Mouse (Mus musculus) neural tube, embryonic 11.5 days (tissue): ENCODE results near the gene Rbms1. TPM values are rescaled to one million over a fixed set of nuclear protein-coding genes. Genes with fewer than 3 reads are reported as not detected.

Source experiments
- ATAC-seq: fragments of 200-750 bp; cut with Nextera tagmentation; 2 replicates; pipeline ENCODE4 v1.8.0; 2017; ENCODE audit warnings: moderate number of reproducible peaks, mild to moderate bottlenecking, moderate TSS enrichment, moderate library complexity; ENCODE audit not compliant: insufficient read depth, low FRiP score, low TSS enrichment
- DNase-seq: peaks from one replicate; pipeline ENCODE4 v3.0.0-alpha.2; 2015; ENCODE audit warnings: low spot score
- H3K27ac ChIP-seq: fragments of 300-500 bp; sonication (generic); 2 replicates; pipeline ENCODE4 v1.5.1; 2014; ENCODE audit warnings: low read depth, mild to moderate bottlenecking, low read length
- H3K27me3 ChIP-seq: fragments of 300-500 bp; sonication (generic); 2 replicates; pipeline ENCODE4 v1.6.1; 2014; ENCODE audit warnings: mild to moderate bottlenecking, low read length, mixed read lengths; ENCODE audit not compliant: control insufficient read depth, insufficient read depth
- H3K36me3 ChIP-seq: fragments of 300-500 bp; sonication (generic); 2 replicates; pipeline ENCODE4 v1.6.1; 2014; ENCODE audit warnings: mild to moderate bottlenecking, low read length, moderate library complexity, mixed read lengths; ENCODE audit not compliant: control insufficient read depth, insufficient read depth
- H3K4me1 ChIP-seq: fragments of 300-500 bp; sonication (generic); 2 replicates; pipeline ENCODE4 v1.6.1; 2014; ENCODE audit warnings: low read length, mixed read lengths; ENCODE audit not compliant: control insufficient read depth, insufficient read depth
- H3K4me2 ChIP-seq: fragments of 300-500 bp; sonication (generic); 2 replicates; pipeline ENCODE4 v1.6.1; 2014; ENCODE audit warnings: low read depth, mild to moderate bottlenecking, moderate library complexity
- H3K4me3 ChIP-seq: fragments of 300-500 bp; sonication (generic); 2 replicates; pipeline ENCODE4 v1.5.1; 2014; ENCODE audit warnings: low read depth, low read length
- H3K9ac ChIP-seq: fragments of 300-500 bp; sonication (generic); 2 replicates; pipeline ENCODE4 v1.6.1; 2014; ENCODE audit warnings: mild to moderate bottlenecking, low read length
- H3K9me3 ChIP-seq: fragments of 300-500 bp; sonication (generic); 2 replicates; pipeline ENCODE4 v1.6.1; 2016; ENCODE audit warnings: low read length; ENCODE audit not compliant: control insufficient read depth
- WGBS: fragments of 180-500 bp; shearing (Covaris S2); extraction: QIAGEN DNeasy Blood & Tissue Kit; methylation state at CpG from one replicate; pipeline ENCODE4 v1.1.7; 2014; 5-methylcytosine and 5-hydroxymethylcytosine counted together
- polyA plus RNA-seq: library from polyadenylated mRNA; unstranded; fragments of >200 nt; fragmentation: Nextera tagmentation; extraction: Ambion mirVana; gene quantifications from 2 replicates; pipeline ENCODE4 v1.2.1, GENCODE M21; 2014

The Rbms1 gene
- polyA plus RNA-seq, 1 experiment from 2014 or later = 94.8 TPM

DNA sequence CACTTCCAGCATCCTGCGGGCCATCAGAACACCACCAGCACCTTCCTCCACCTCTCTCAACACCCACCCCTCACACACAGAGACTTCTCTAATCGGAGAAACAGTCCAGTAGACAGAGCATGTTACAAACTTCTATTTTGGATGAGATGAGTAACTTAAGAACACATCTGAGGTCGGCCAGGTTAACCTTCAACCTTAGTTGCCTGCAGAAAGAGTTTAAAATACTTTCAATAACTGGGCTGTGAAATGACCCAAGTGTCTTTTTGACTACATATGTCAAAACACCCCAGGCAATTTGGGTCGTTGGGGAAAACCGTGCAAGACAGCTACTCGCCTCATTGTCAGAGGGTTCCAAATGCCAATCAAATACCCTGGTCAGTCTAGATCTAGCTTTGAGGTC lies 250.5 kb downstream of the Rbms1 start:
- ATAC-seq = no peak
- H3K4me1 ChIP-seq = peaks cover 6% of the 10 kb centered on the region
- WGBS = 76% methylated on average over 6 of the region's 6 CpGs
- H3K4me2 ChIP-seq = no peak overlapping the region
- no peak overlapping the region for H3K4me3 ChIP-seq
- H3K9me3 ChIP-seq = no peaks in the 10 kb centered on the region
- DNase-seq = no peak
- H3K36me3 ChIP-seq = no peaks in the 10 kb centered on the region
- H3K27ac ChIP-seq = no peak overlapping the region
- H3K27me3 ChIP-seq = no peaks in the 10 kb centered on the region
- H3K9ac ChIP-seq = no peak overlapping the region

GRCm38 (mm10) chr2:60711098-60711880 lies 251.7 kb downstream of the Rbms1 start:
- no peak for DNase-seq
- Histone ChIP-seq H3K9ac (no peak overlapping the region), H3K36me3 (no peaks in the 10 kb centered on the region), H3K4me3 (no peak overlapping the region), H3K4me2 (no peak overlapping the region), H3K27ac (no peak overlapping the region), H3K9me3 (no peaks in the 10 kb centered on the region), H3K27me3 (no peaks in the 10 kb centered on the region), H3K4me1 (peaks cover 6% of the 10 kb centered on the region)
- WGBS = 92% methylated on average over 7 of the region's 7 CpGs
- no peak for ATAC-seq

GRCm38 (mm10) chr2:60710317-60710716 lies 252.7 kb downstream of the Rbms1 start:
- H3K9ac ChIP-seq = no peak overlapping the region
- no peak for DNase-seq
- H3K4me2 ChIP-seq = no peak overlapping the region
- H3K27ac ChIP-seq = no peak overlapping the region
- H3K9me3 ChIP-seq = no peaks in the 10 kb centered on the region
- H3K4me3 ChIP-seq = no peak overlapping the region
- no peaks in the 10 kb centered on the region for H3K27me3 ChIP-seq
- no peak for ATAC-seq
- WGBS = 79% methylated on average over 4 of the region's 4 CpGs
- H3K36me3 ChIP-seq = no peaks in the 10 kb centered on the region
- H3K4me1 ChIP-seq = peaks cover 6% of the 10 kb centered on the region

GRCm38 (mm10) chr2:60708671-60709070 lies 254.3 kb downstream of the Rbms1 start:
- DNase-seq = no peak
- H3K27ac ChIP-seq = no peak overlapping the region
- H3K4me2 ChIP-seq = no peak overlapping the region
- H3K27me3 ChIP-seq = no peaks in the 10 kb centered on the region
- H3K36me3 ChIP-seq = no peaks in the 10 kb centered on the region
- no peaks in the 10 kb centered on the region for H3K9me3 ChIP-seq
- peaks cover under 1% of the 10 kb centered on the region; the same call in 1 of the 2 replicates for H3K4me1 ChIP-seq
- H3K4me3 ChIP-seq = no peak overlapping the region
- no peak overlapping the region for H3K9ac ChIP-seq
- WGBS = 45% methylated on average over 3 of the region's 3 CpGs
- no peak for ATAC-seq

DNA sequence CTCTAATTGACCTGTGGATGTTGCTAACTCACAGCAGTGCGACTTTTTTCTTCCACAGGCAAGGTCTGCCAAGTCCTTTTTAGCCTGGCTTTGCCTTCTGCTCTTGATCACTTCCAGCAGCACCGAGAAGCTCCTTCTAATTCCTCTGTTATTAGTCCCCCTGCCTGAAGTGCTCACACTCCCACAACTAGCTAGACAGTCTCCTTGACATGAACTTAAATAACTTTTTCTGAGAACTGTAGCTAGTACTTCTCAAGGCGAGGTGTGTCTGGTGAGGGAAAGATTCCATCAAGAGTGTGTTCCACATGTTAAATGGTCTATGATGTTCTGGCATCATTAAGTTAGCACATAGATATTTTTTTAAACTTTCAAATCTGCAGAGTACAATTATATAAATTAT lies 256.1 kb downstream of the Rbms1 start:
- no peak overlapping the region for H3K4me2 ChIP-seq
- ATAC-seq = no peak
- H3K27me3 ChIP-seq = no peaks in the 10 kb centered on the region
- H3K9me3 ChIP-seq = no peaks in the 10 kb centered on the region
- no peak overlapping the region for H3K9ac ChIP-seq
- no peaks in the 10 kb centered on the region for H3K4me1 ChIP-seq
- no peak overlapping the region for H3K4me3 ChIP-seq
- H3K27ac ChIP-seq = no peak overlapping the region
- H3K36me3 ChIP-seq = no peaks in the 10 kb centered on the region
- 91% methylated on average over 3 of the region's 3 CpGs for WGBS
- DNase-seq = no peak

DNA sequence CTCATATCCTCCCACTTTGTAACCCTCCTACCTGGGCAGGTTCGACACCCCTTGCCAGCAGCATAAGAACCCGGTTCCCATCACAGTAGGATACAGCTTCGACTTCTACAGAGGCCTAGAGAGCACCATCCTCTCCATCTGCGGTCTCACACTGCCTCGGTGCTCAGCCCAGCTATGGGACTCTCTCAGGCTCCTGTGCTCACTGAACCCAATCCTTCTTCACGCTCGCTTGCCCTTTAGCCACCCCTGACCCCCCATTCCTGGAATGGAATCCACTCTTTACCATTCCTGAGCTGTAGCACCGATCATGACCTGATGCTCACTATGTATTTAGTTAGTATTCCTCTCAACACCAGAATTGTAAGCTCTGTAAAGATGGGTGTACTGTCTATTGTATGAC lies 257.6 kb downstream of the Rbms1 start:
- Histone ChIP-seq H3K4me1 (no peaks in the 10 kb centered on the region), H3K9me3 (no peaks in the 10 kb centered on the region), H3K27ac (no peak overlapping the region), H3K36me3 (no peaks in the 10 kb centered on the region), H3K4me3 (no peak overlapping the region), H3K27me3 (no peaks in the 10 kb centered on the region), H3K9ac (no peak overlapping the region), H3K4me2 (no peak overlapping the region)
- 87% methylated on average over 8 of the region's 8 CpGs for WGBS
- DNase-seq (no peak), ATAC-seq (no peak)

GRCm38 (mm10) chr2:60703315-60703714 lies 259.7 kb downstream of the Rbms1 start:
- Histone ChIP-seq H3K27me3 (no peaks in the 10 kb centered on the region), H3K4me3 (no peak overlapping the region), H3K27ac (no peak overlapping the region), H3K9ac (no peak overlapping the region), H3K36me3 (no peaks in the 10 kb centered on the region), H3K4me2 (no peak overlapping the region), H3K9me3 (no peaks in the 10 kb centered on the region), H3K4me1 (peaks cover 2% of the 10 kb centered on the region; the same call in 1 of the 2 replicates)
- DNase-seq (no peak), ATAC-seq (no peak)
- whole genome bisulfite sequencing = 73% methylated on average over 4 of the region's 4 CpGs

DNA sequence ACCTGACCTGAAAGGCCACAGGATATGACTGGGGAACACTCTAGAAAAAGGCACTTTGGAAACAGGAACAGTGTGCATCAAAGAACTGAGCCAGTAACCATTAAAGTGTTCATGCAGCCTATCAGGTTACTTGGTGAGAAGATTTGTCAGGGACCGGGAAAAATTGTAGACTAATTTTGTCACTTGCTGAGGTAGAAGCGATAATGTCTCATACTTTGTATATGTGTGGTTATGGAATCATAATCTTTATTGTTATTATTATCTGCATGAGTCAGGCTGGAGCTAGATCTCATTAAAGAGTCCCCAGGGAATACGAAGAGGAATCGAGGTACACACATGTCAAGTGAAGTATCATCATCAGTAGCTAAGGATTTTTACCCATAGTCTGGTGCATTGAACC lies 262.0 kb downstream of the Rbms1 start:
- Histone ChIP-seq H3K36me3 (no peaks in the 10 kb centered on the region), H3K27ac (no peak overlapping the region), H3K9me3 (no peaks in the 10 kb centered on the region), H3K4me3 (no peak overlapping the region), H3K27me3 (no peaks in the 10 kb centered on the region), H3K9ac (no peak overlapping the region), H3K4me1 (peaks cover 6% of the 10 kb centered on the region; the same call in 1 of the 2 replicates), H3K4me2 (no peak overlapping the region)
- DNase-seq (no peak), ATAC-seq (no peak)
- 92% methylated on average over 4 of the region's 4 CpGs for WGBS
